9 mouse cellular contexts compared by ENCODE assay signal in genomic region chr19:10134692-10135091, GRCm38 (mm10). TPM values are rescaled to one million over a fixed set of nuclear protein-coding genes. Genes with fewer than 3 reads are reported as not detected.
DNase-seq lines count a peak whose midpoint lies in the region; ATAC-seq lines count a peak whose summit lies in the region.
"Had no signal": no experiment of that assay in that cellular context is flagged by ENCODE, and none has a peak within 500 bp of the region (broad histone marks: within the 10 kb centered on the region; RNA-seq: fewer than 3 reads in every experiment).

No protein-coding gene starts in this region.

- H3K4me3 ChIP-seq in hindbrain, embryonic 10.5 days, result no peak overlapping the region
- no peak overlapping the region for H3K4me3 ChIP-seq in hindbrain, embryonic 12.5 days
- H3K4me3 ChIP-seq in forebrain, embryonic 15.5 days, result no peak overlapping the region
- H3K4me3 ChIP-seq: liver, embryonic 13.5 days had no signal

- H3K27ac ChIP-seq in hindbrain, embryonic 10.5 days, result 0 out of 2 replicates have a peak overlapping the region, but pooled peaks have one; percentile 0
- H3K27ac ChIP-seq in hindbrain, embryonic 12.5 days, result no peak overlapping the region
- H3K27ac ChIP-seq in forebrain, embryonic 15.5 days (replicated peaks), result no peak overlapping the region
- H3K27ac ChIP-seq: liver, embryonic 13.5 days had no signal

- H3K36me3 ChIP-seq in hindbrain, embryonic 10.5 days, result no peaks in the 10 kb centered on the region
- H3K36me3 ChIP-seq in hindbrain, embryonic 12.5 days, result no peaks in the 10 kb centered on the region
- H3K36me3 ChIP-seq in forebrain, embryonic 15.5 days, result no peaks in the 10 kb centered on the region
- H3K36me3 ChIP-seq: liver, embryonic 13.5 days had no signal

- no peak overlapping the region for H3K4me2 ChIP-seq in hindbrain, embryonic 12.5 days (replicated peaks)
- H3K4me2 ChIP-seq in forebrain, embryonic 15.5 days (replicated peaks), result no peak overlapping the region
- H3K4me2 ChIP-seq: liver, embryonic 13.5 days had no signal

- 59% methylated on average over 2 of the region's 2 CpGs for WGBS in hindbrain, embryonic 10.5 days
- WGBS in hindbrain, embryonic 12.5 days, result 40% methylated on average over 2 of the region's 2 CpGs
- WGBS in forebrain, embryonic 15.5 days, result 74% methylated on average over 2 of the region's 2 CpGs

- H3K27me3 ChIP-seq in hindbrain, embryonic 10.5 days (ENCODE audit: insufficient read depth, poor library complexity, severe bottlenecking), result no peaks in the 10 kb centered on the region
- no peaks in the 10 kb centered on the region for H3K27me3 ChIP-seq in hindbrain, embryonic 12.5 days
- no peaks in the 10 kb centered on the region for H3K27me3 ChIP-seq in forebrain, embryonic 15.5 days
- H3K27me3 ChIP-seq: liver, embryonic 13.5 days had no signal

- no peak for ATAC-seq in hindbrain, embryonic 12.5 days (ENCODE audit: low FRiP score)
- no peak for ATAC-seq in forebrain, embryonic 15.5 days (replicated peaks)
- no peak for ATAC-seq in inflammation-experienced regulatory T-cells, adult 6 months

- H3K9ac ChIP-seq in hindbrain, embryonic 12.5 days, result no peak overlapping the region
- H3K9ac ChIP-seq in forebrain, embryonic 15.5 days (replicated peaks), result no peak overlapping the region
- H3K9ac ChIP-seq: liver, embryonic 13.5 days had no signal

- H3K4me1 ChIP-seq in hindbrain, embryonic 10.5 days (replicated peaks), result 0 out of 2 replicates have a peak, but pooled peaks cover 4% of the 10 kb centered on the region
- H3K4me1 ChIP-seq in hindbrain, embryonic 12.5 days, result no peaks in the 10 kb centered on the region
- H3K4me1 ChIP-seq in forebrain, embryonic 15.5 days, result no peaks in the 10 kb centered on the region
- H3K4me1 ChIP-seq: liver, embryonic 13.5 days had no signal

- no peaks in the 10 kb centered on the region for H3K9me3 ChIP-seq in hindbrain, embryonic 10.5 days
- no peaks in the 10 kb centered on the region for H3K9me3 ChIP-seq in hindbrain, embryonic 12.5 days (replicated peaks)
- no peaks in the 10 kb centered on the region for H3K9me3 ChIP-seq in forebrain, embryonic 15.5 days
- H3K9me3 ChIP-seq: liver, embryonic 13.5 days had no signal

- DNase-seq in hindbrain, embryonic 10.5 days (ENCODE audit: low spot score), result no peak
- DNase-seq in heart, adult 8-10 months (ENCODE audit: low spot score), result peak; percentile 74
- peak; percentile 87 for DNase-seq in kidney, postnatal 10 days
- DNase-seq in skeletal muscle tissue, adult 2 months (ENCODE audit: low read depth, low spot score), result peak; percentile 66
- DNase-seq in B cell, adult 2 months, result no peak
- DNase-seq: liver, embryonic 13.5 days had no signal

RNA-seq across cellular contexts. Expression of gene Fads2, which starts 33.1 kb away (rescaled TPM):
- 180 and 207 TPM in 2 replicates for polyA plus RNA-seq in hindbrain, embryonic 10.5 days (2016; fragmentation: Nextera tagmentation; extraction: Ambion mirVana)
- 173 and 177 TPM in 2 replicates for polyA plus RNA-seq in hindbrain, embryonic 12.5 days (2016; fragmentation: Nextera tagmentation; extraction: Ambion mirVana)
- 1 to 10 TPM; 4.6 to 6.0 (median 5.1) TPM for total RNA-seq in heart, adult 8-10 months (2022)
- polyA plus RNA-seq in forebrain, embryonic 15.5 days (2015; fragmentation: Nextera tagmentation; extraction: Ambion mirVana), result 164 and 166 TPM in 2 replicates
- under 1 TPM in 1 of 3 experiments, not detected in 2; 0.15 TPM for polyA plus RNA-seq in inflammation-experienced regulatory T-cells, adult 6 months (2017; shearing (Covaris generic))

RNA-seq across cellular contexts. Expression of gene Fads1, which starts 48.0 kb away (rescaled TPM):
- 162 and 170 TPM in 2 replicates for polyA plus RNA-seq in hindbrain, embryonic 10.5 days (2016; fragmentation: Nextera tagmentation; extraction: Ambion mirVana)
- polyA plus RNA-seq in hindbrain, embryonic 12.5 days (2016; fragmentation: Nextera tagmentation; extraction: Ambion mirVana), result 175 and 183 TPM in 2 replicates
- total RNA-seq in heart, adult 8-10 months (2022), result 10 to 100 TPM; 19.6 to 26.2 (median 23.4) TPM
- 158 and 166 TPM in 2 replicates for polyA plus RNA-seq in forebrain, embryonic 15.5 days (2015; fragmentation: Nextera tagmentation; extraction: Ambion mirVana)
- polyA plus RNA-seq in inflammation-experienced regulatory T-cells, adult 6 months (2017; shearing (Covaris generic)), result 1 to 10 TPM; 5.4 to 6.0 (median 5.7) TPM

Comparison
In these comparisons a context has a peak if more than half of its experiments do, and no peak if none do; other contexts are left out.
1. DNase-seq: peak in heart, adult 8-10 months (single experiment), kidney, postnatal 10 days (single experiment) and skeletal muscle tissue, adult 2 months (single experiment); none in hindbrain, embryonic 10.5 days (single experiment) and B cell, adult 2 months (0 of 2).
2. RNA of gene Fads2, which starts 33.1 kb away (polyA plus RNA-seq): 180 to 207 TPM in hindbrain, embryonic 10.5 days, 173 to 177 TPM in hindbrain, embryonic 12.5 days and 164 to 166 TPM in forebrain, embryonic 15.5 days; 0.15 TPM in inflammation-experienced regulatory T-cells, adult 6 months; every median in the first group is over 100 times any median in the second.
3. RNA of gene Fads1, which starts 48.0 kb away (polyA plus RNA-seq): 175 to 183 TPM in hindbrain, embryonic 12.5 days, 162 to 170 TPM in hindbrain, embryonic 10.5 days and 158 to 166 TPM in forebrain, embryonic 15.5 days; 5.4 to 6.0 TPM in inflammation-experienced regulatory T-cells, adult 6 months; every median in the first group is over 10 times any median in the second.